Comparison of ENCODE assay signal across 7 mouse cellular contexts in genomic region chr19:10940097-10940800, GRCm38 (mm10). TPM values are rescaled to one million over a fixed set of nuclear protein-coding genes. Genes with fewer than 3 reads are reported as not detected.
DNase-seq lines count a peak whose midpoint lies in the region; ATAC-seq and TF ChIP-seq lines count a peak whose summit lies in the region.

No protein-coding gene starts in this region.

- H3K27me3 ChIP-seq in limb, embryonic 15.5 days = no peaks in the 10 kb centered on the region
- no peaks in the 10 kb centered on the region for H3K27me3 ChIP-seq in midbrain, postnatal 0 days (ENCODE audit: insufficient read depth, low read length)

- 18% methylated on average over 37 of the region's 37 CpGs for WGBS in limb, embryonic 15.5 days
- 16% methylated on average over 37 of the region's 37 CpGs for WGBS in midbrain, postnatal 0 days

- peak overlapping the region; percentile 44 for H3K9ac ChIP-seq in limb, embryonic 15.5 days
- peak overlapping the region; percentile 50 for H3K9ac ChIP-seq in midbrain, postnatal 0 days (replicated peaks; ENCODE audit: low read length, poor library complexity, severe bottlenecking)

- TF ChIP-seq CTCF in midbrain, postnatal 0 days (IDR thresholded peaks at IDR 0.05) = peak; percentile 87

- H3K9me3 ChIP-seq in limb, embryonic 15.5 days = no peaks in the 10 kb centered on the region
- H3K9me3 ChIP-seq in midbrain, postnatal 0 days (ENCODE audit: low read length) = no peaks in the 10 kb centered on the region

- DNase-seq in adrenal gland, postnatal 36 days = peak; percentile 81 to 90
- peak; percentile 93 for DNase-seq in embryo, embryonic 10.5 days (ENCODE audit: low spot score)
- peak; percentile 55 to 75 for DNase-seq in kidney, adult 8-10 months
- DNase-seq in midbrain, postnatal 0 days (ENCODE audit: low spot score) = peak; percentile 89
- DNase-seq in spleen, postnatal 4 days (ENCODE audit: low spot score in 2 of 2) = peak; percentile 71 to 87

- 0 out of 2 replicates have a peak overlapping the region, but pooled peaks have one; percentile 3 for H3K27ac ChIP-seq in limb, embryonic 15.5 days
- peak overlapping the region; percentile 13; the same call in 1 of the 2 replicates for H3K27ac ChIP-seq in midbrain, postnatal 0 days (ENCODE audit: low read depth, low read length)

- H3K4me3 ChIP-seq in limb, embryonic 15.5 days = peak overlapping the region; percentile 41
- H3K4me3 ChIP-seq in midbrain, postnatal 0 days (ENCODE audit: low read depth, low read length) = peak overlapping the region; percentile 21; the same call in 1 of the 2 replicates

- H3K36me3 ChIP-seq in limb, embryonic 15.5 days = peaks cover 37% of the 10 kb centered on the region
- H3K36me3 ChIP-seq in midbrain, postnatal 0 days (ENCODE audit: insufficient read depth, low read length) = peaks cover 31% of the 10 kb centered on the region

- peak overlapping the region; percentile 92 for H3K4me2 ChIP-seq in limb, embryonic 15.5 days
- H3K4me2 ChIP-seq in midbrain, postnatal 0 days (ENCODE audit: low read depth, low read length, poor library complexity, severe bottlenecking) = peak overlapping the region; percentile 51

- peak; percentile 69 for ATAC-seq in granulocyte monocyte progenitor cell, adult 5-6 weeks (replicated peaks; ENCODE audit: poor library complexity, severe bottlenecking)
- ATAC-seq in limb, embryonic 15.5 days (ENCODE audit: insufficient number of reproducible peaks, low FRiP score, low TSS enrichment, low read depth) = peak; percentile 67; the same call in 1 of the 2 replicates
- peak; percentile 91 for ATAC-seq in midbrain, postnatal 0 days (ENCODE audit: low FRiP score)

- H3K4me1 ChIP-seq in limb, embryonic 15.5 days = peaks cover 18% of the 10 kb centered on the region
- peaks cover 5% of the 10 kb centered on the region; the same call in 1 of the 2 replicates for H3K4me1 ChIP-seq in midbrain, postnatal 0 days (ENCODE audit: insufficient read depth, low read length)

RNA-seq across cellular contexts. Expression of gene Ptgdr2, which starts 3.3 kb away (rescaled TPM):
- not detected for total RNA-seq in adrenal gland, postnatal 36 days (2021)
- total RNA-seq in granulocyte monocyte progenitor cell, adult 5-6 weeks (2014; fragmentation: Nextera tagmentation) = not detected in 2 replicates
- not detected in 2 replicates for total RNA-seq in granulocyte monocyte progenitor cell, adult 5-6 weeks (2017)
- polyA plus RNA-seq in limb, embryonic 15.5 days (2015; fragmentation: Nextera tagmentation; extraction: Ambion mirVana) = 0.09 TPM in 1 of 2 replicates, not detected in the other
- total RNA-seq in midbrain, postnatal 0 days (2014; rRNA removed) = 1.0 and 1.4 TPM in 2 replicates
- polyA plus RNA-seq in midbrain, postnatal 0 days (2015; fragmentation: Nextera tagmentation; extraction: Ambion mirVana) = 0.09 and 0.16 TPM in 2 replicates

RNA-seq across cellular contexts. Expression of gene Ccdc86, which starts 8.8 kb away (rescaled TPM):
- total RNA-seq in adrenal gland, postnatal 36 days (2021) = 10 to 100 TPM; 16.8 to 18.4 TPM
- 19.0 and 23.1 TPM in 2 replicates for total RNA-seq in granulocyte monocyte progenitor cell, adult 5-6 weeks (2014; fragmentation: Nextera tagmentation)
- total RNA-seq in granulocyte monocyte progenitor cell, adult 5-6 weeks (2017) = 15.2 and 20.1 TPM in 2 replicates
- 25.4 and 28.7 TPM in 2 replicates for polyA plus RNA-seq in limb, embryonic 15.5 days (2015; fragmentation: Nextera tagmentation; extraction: Ambion mirVana)
- 6.5 and 6.7 TPM in 2 replicates for total RNA-seq in midbrain, postnatal 0 days (2014; rRNA removed)
- polyA plus RNA-seq in midbrain, postnatal 0 days (2015; fragmentation: Nextera tagmentation; extraction: Ambion mirVana) = 13.1 and 13.5 TPM in 2 replicates

RNA-seq across cellular contexts. Expression of gene Zp1, which starts 19.8 kb away (rescaled TPM):
- not detected for total RNA-seq in adrenal gland, postnatal 36 days (2021)
- total RNA-seq in granulocyte monocyte progenitor cell, adult 5-6 weeks (2014; fragmentation: Nextera tagmentation) = not detected in 2 replicates
- not detected in 2 replicates for total RNA-seq in granulocyte monocyte progenitor cell, adult 5-6 weeks (2017)
- not detected in 2 replicates for polyA plus RNA-seq in limb, embryonic 15.5 days (2015; fragmentation: Nextera tagmentation; extraction: Ambion mirVana)
- 0.14 and 0.82 TPM in 2 replicates for total RNA-seq in midbrain, postnatal 0 days (2014; rRNA removed)
- 0.98 and 1.4 TPM in 2 replicates for polyA plus RNA-seq in midbrain, postnatal 0 days (2015; fragmentation: Nextera tagmentation; extraction: Ambion mirVana)

RNA-seq across cellular contexts. Expression of gene Ms4a10, which starts 34.2 kb away (rescaled TPM):
- total RNA-seq in adrenal gland, postnatal 36 days (2021) = 10 to 100 TPM in 1 of 2 experiments, under 1 TPM in 1; 0.73 to 23.5 TPM
- not detected in 2 replicates for total RNA-seq in granulocyte monocyte progenitor cell, adult 5-6 weeks (2014; fragmentation: Nextera tagmentation)
- not detected in 2 replicates for total RNA-seq in granulocyte monocyte progenitor cell, adult 5-6 weeks (2017)
- polyA plus RNA-seq in limb, embryonic 15.5 days (2015; fragmentation: Nextera tagmentation; extraction: Ambion mirVana) = 0.35 and 0.73 TPM in 2 replicates
- total RNA-seq in midbrain, postnatal 0 days (2014; rRNA removed) = not detected in 2 replicates
- not detected in 2 replicates for polyA plus RNA-seq in midbrain, postnatal 0 days (2015; fragmentation: Nextera tagmentation; extraction: Ambion mirVana)

RNA-seq across cellular contexts. Expression of gene Prpf19, which starts 45.2 kb away (rescaled TPM):
- total RNA-seq in adrenal gland, postnatal 36 days (2021) = 100 to 1,000 TPM; 122 to 188 TPM
- total RNA-seq in granulocyte monocyte progenitor cell, adult 5-6 weeks (2014; fragmentation: Nextera tagmentation) = 114 and 116 TPM in 2 replicates
- 140 and 236 TPM in 2 replicates for total RNA-seq in granulocyte monocyte progenitor cell, adult 5-6 weeks (2017)
- 35.7 and 40.6 TPM in 2 replicates for polyA plus RNA-seq in limb, embryonic 15.5 days (2015; fragmentation: Nextera tagmentation; extraction: Ambion mirVana)
- 281 and 298 TPM in 2 replicates for total RNA-seq in midbrain, postnatal 0 days (2014; rRNA removed)
- 37.8 and 38.1 TPM in 2 replicates for polyA plus RNA-seq in midbrain, postnatal 0 days (2015; fragmentation: Nextera tagmentation; extraction: Ambion mirVana)

Comparison
In these comparisons a context has a peak if more than half of its experiments do, and no peak if none do; other contexts are left out.
1. Peak in every context shown above with its lines: DNase-seq, ATAC-seq, H3K4me3 ChIP-seq and H3K27ac ChIP-seq.